30 mouse cellular contexts compared by ENCODE assay signal in the genomic region with DNA sequence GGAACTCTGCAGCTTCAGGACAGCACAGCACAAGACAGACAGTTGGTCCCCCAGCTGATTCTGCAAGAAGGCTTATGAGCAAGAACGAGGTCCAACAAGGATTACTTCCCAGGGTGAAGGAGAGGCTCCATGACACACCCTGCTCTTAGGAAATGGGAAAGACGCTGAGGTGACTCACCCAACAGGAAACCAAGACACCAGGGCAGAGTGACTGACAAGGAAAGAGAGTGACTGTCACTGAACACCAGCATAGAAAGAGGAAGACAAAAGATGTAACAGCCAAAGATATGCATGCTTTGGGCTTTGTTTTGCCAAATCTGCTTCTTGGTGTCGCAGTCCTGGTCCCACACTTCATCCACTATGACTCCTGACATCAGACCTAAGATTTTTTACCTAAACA. TPM values are rescaled to one million over a fixed set of nuclear protein-coding genes. Genes with fewer than 3 reads are reported as not detected.
DNase-seq lines count a peak whose midpoint lies in the region; ATAC-seq and TF ChIP-seq lines count a peak whose summit lies in the region.
"Had no signal": no experiment of that assay in that cellular context is flagged by ENCODE, and none has a peak within 500 bp of the region (broad histone marks: within the 10 kb centered on the region; RNA-seq: fewer than 3 reads in every experiment).

No protein-coding gene starts in this region.

- H3K27ac ChIP-seq in kidney, adult 2 months (ENCODE audit: insufficient read depth, low read depth, low read length) = peak overlapping the region; percentile 26; the same call in 1 of the 2 replicates
- no peak overlapping the region for H3K27ac ChIP-seq in stomach, postnatal 0 days (replicated peaks)
- H3K27ac ChIP-seq: embryonic facial prominence, embryonic 12.5 days; heart, embryonic 10.5 days; heart, embryonic 15.5 days; kidney, embryonic 15.5 days; layer of hippocampus, adult 2 months; liver, embryonic 12.5 days; macrophage; midbrain, embryonic 15.5 days; neural tube, embryonic 12.5 days had no signal

- no peaks in the 10 kb centered on the region for H3K36me3 ChIP-seq in kidney, adult 2 months (ENCODE audit: control insufficient read depth, insufficient read depth, low read length)
- no peaks in the 10 kb centered on the region for H3K36me3 ChIP-seq in stomach, postnatal 0 days (ENCODE audit: control insufficient read depth, insufficient read depth, low read length)
- H3K36me3 ChIP-seq: heart, embryonic 15.5 days; liver, embryonic 12.5 days; midbrain, embryonic 15.5 days had no signal

- ATAC-seq in granulocyte monocyte progenitor cell, adult 5-6 weeks (replicated peaks; ENCODE audit: poor library complexity, severe bottlenecking) = peak; percentile 42; the same call in 1 of the 2 replicates
- peak; percentile 68 for ATAC-seq in stomach, postnatal 0 days (ENCODE audit: low FRiP score, low TSS enrichment)
- ATAC-seq: activated CD4-positive, CD25-positive, alpha-beta regulatory T cell, adult 4 months; forebrain, embryonic 14.5 days; hindbrain, embryonic 16.5 days; liver, embryonic 12.5 days; liver, postnatal 0 days; midbrain, embryonic 15.5 days had no signal

- DNase-seq in kidney, adult 2 months = peak; percentile 15
- DNase-seq in kidney, postnatal 36 days = no peak
- DNase-seq in 416B (ENCODE audit: low read depth) = peak; percentile 82
- DNase-seq in stomach, postnatal 0 days (ENCODE audit: low spot score) = no peak
- no peak for DNase-seq in left cerebral cortex, postnatal 25 days (ENCODE audit: low spot score in 2 of 2)
- DNase-seq in thymus, postnatal 25 days = no peak
- DNase-seq: adrenal gland, postnatal 10 days; cerebellum, adult 11 months; cerebellum, adult 9-10 months; cerebellum, postnatal 36 days; kidney, postnatal 25 days; left cerebral cortex, postnatal 4 days; liver, postnatal 0 days; right cerebral cortex, adult 18-20 months; spleen, adult 18-20 months; thymus, adult 18-20 months had no signal

- H3K9ac ChIP-seq in stomach, postnatal 0 days (ENCODE audit: low read length) = no peak overlapping the region
- H3K9ac ChIP-seq: embryonic facial prominence, embryonic 12.5 days; heart, embryonic 15.5 days; kidney, embryonic 15.5 days; liver, embryonic 12.5 days; liver, postnatal 0 days; midbrain, embryonic 15.5 days; neural tube, embryonic 12.5 days had no signal

- WGBS in kidney, adult 2 months = 64% methylated on average over 3 of the region's 3 CpGs
- 58% methylated on average over 3 of the region's 3 CpGs for WGBS in stomach, postnatal 0 days

- no peak for TF ChIP-seq EP300 in stomach, postnatal 0 days (optimal IDR thresholded peaks at IDR 0.05)

- no peak for TF ChIP-seq POLR2A in kidney, adult 2 months (IDR thresholded peaks at IDR 0.05; ENCODE audit: low read depth, low read length)

- H3K9me3 ChIP-seq in stomach, postnatal 0 days (ENCODE audit: control insufficient read depth, low read length) = no peaks in the 10 kb centered on the region
- H3K9me3 ChIP-seq: embryonic facial prominence, embryonic 12.5 days; heart, embryonic 10.5 days; heart, embryonic 15.5 days; kidney, embryonic 15.5 days; liver, embryonic 12.5 days; midbrain, embryonic 15.5 days; neural tube, embryonic 12.5 days had no signal

- no peak for TF ChIP-seq CTCF in kidney, adult 2 months (conservative IDR thresholded peaks at IDR 0.05; ENCODE audit: insufficient read depth, insufficient read length, low read depth, low read length)
- no peak for TF ChIP-seq CTCF in stomach, postnatal 0 days (IDR thresholded peaks at IDR 0.05; ENCODE audit: low read depth)

- no peak overlapping the region for H3K4me3 ChIP-seq in kidney, adult 2 months (ENCODE audit: insufficient read depth, low read depth, low read length)
- H3K4me3 ChIP-seq in stomach, postnatal 0 days (ENCODE audit: low read depth, low read length) = no peak overlapping the region
- H3K4me3 ChIP-seq: embryonic facial prominence, embryonic 12.5 days; heart, embryonic 10.5 days; heart, embryonic 15.5 days; kidney, embryonic 15.5 days; layer of hippocampus, adult 2 months; liver, embryonic 12.5 days; midbrain, embryonic 15.5 days; neural tube, embryonic 12.5 days had no signal

- no peak overlapping the region for H3K4me2 ChIP-seq in stomach, postnatal 0 days (replicated peaks; ENCODE audit: low read depth)
- H3K4me2 ChIP-seq: embryonic facial prominence, embryonic 12.5 days; heart, embryonic 15.5 days; kidney, embryonic 15.5 days; liver, embryonic 12.5 days; midbrain, embryonic 15.5 days; neural tube, embryonic 12.5 days had no signal

- peaks cover 6% of the 10 kb centered on the region; the same call in 1 of the 2 replicates for H3K4me1 ChIP-seq in kidney, adult 2 months (ENCODE audit: control insufficient read depth, insufficient read depth, low read length)
- H3K4me1 ChIP-seq in stomach, postnatal 0 days (replicated peaks; ENCODE audit: control insufficient read depth, insufficient read depth) = no peaks in the 10 kb centered on the region
- H3K4me1 ChIP-seq: liver, embryonic 12.5 days had no signal

- no peaks in the 10 kb centered on the region for H3K27me3 ChIP-seq in kidney, adult 2 months (replicated peaks; ENCODE audit: control insufficient read depth, insufficient read depth, low read length)
- no peaks in the 10 kb centered on the region for H3K27me3 ChIP-seq in stomach, postnatal 0 days (ENCODE audit: control insufficient read depth, insufficient read depth, low read length)
- H3K27me3 ChIP-seq: embryonic facial prominence, embryonic 12.5 days; heart, embryonic 15.5 days; kidney, embryonic 15.5 days; liver, embryonic 12.5 days; midbrain, embryonic 15.5 days; neural tube, embryonic 12.5 days had no signal

- intact Hi-C loops in left cerebral cortex, postnatal 25 days (cut with DNase I) = no loop called here

RNA-seq across cellular contexts. Expression of gene Amotl1, which starts 40.5 kb away (rescaled TPM):
- 15.5 and 19.4 TPM in 2 replicates for polyA plus RNA-seq in kidney, adult 2 months (2012; rRNA removed)
- 0.17 TPM in 1 of 2 replicates, not detected in the other for total RNA-seq in granulocyte monocyte progenitor cell, adult 5-6 weeks (2014; fragmentation: Nextera tagmentation)
- not detected in 2 replicates for total RNA-seq in granulocyte monocyte progenitor cell, adult 5-6 weeks (2017)
- 7.3 and 7.7 TPM in 2 replicates for polyA plus RNA-seq in stomach, postnatal 0 days (2015; fragmentation: Nextera tagmentation; extraction: Ambion mirVana)
- total RNA-seq in left cerebral cortex, postnatal 25 days (2021) = 10 to 100 TPM; 13.6 to 15.8 TPM
- total RNA-seq: megakaryocyte-erythroid progenitor cell, adult 5-6 weeks had no signal

Comparison
In these comparisons a context has a peak if more than half of its experiments do, and no peak if none do; other contexts are left out.
1. DNase-seq: peak in kidney, adult 2 months (single experiment) and 416B (single experiment); none in kidney, postnatal 36 days (0 of 2), stomach, postnatal 0 days (single experiment), left cerebral cortex, postnatal 25 days (0 of 2) and thymus, postnatal 25 days (single experiment).
2. RNA of gene Amotl1, which starts 40.5 kb away (total RNA-seq): 13.6 to 15.8 TPM in left cerebral cortex, postnatal 25 days; 0.17 TPM in granulocyte monocyte progenitor cell, adult 5-6 weeks; every median in the first group is over 10 times any median in the second.